Mouse (Mus musculus) bone marrow macrophage, adult 2 months (primary cell): ENCODE measurements around the gene Rap1gap2.

ENCODE experiments used
- CTCF ChIP-seq: IDR thresholded peaks from 2 replicates; pipeline ENCODE4 v1.5.1; 2012; ENCODE audit warnings: low read depth, mild to moderate bottlenecking, low read length, moderate library complexity
- POLR2A ChIP-seq: IDR thresholded peaks from 2 replicates; pipeline ENCODE4 v1.6.1; 2012; ENCODE audit warnings: mild to moderate bottlenecking, low read depth, low read length, borderline replicate concordance

- no peak for TF ChIP-seq POLR2A
- no peak for TF ChIP-seq CTCF
Observed at GRCm38 (mm10) chr11:74487952-74488351, 122.8 kb downstream of the Rap1gap2 start.
